Mouse (Mus musculus) hindbrain, embryonic 13.5 days (tissue): ENCODE measurements at regions not wholly inside any gene's neighbourhood (a gene's known extent, or its start where the extent isn't known, plus 50 kb on each side); places are given as distances from the start of the nearest gene placed in this dataset.

ENCODE experiments used
- ATAC-seq: fragments of 200-750 bp; cut with Nextera tagmentation; 2 replicates; pipeline ENCODE4 v1.8.0; 2017; ENCODE audit warnings: moderate TSS enrichment; ENCODE audit not compliant: low FRiP score
- H3K27ac ChIP-seq: fragments of 300-500 bp; sonication (generic); 2 replicates; pipeline ENCODE4 v1.5.1; 2015; ENCODE audit warnings: inconsistent platforms, mild to moderate bottlenecking, moderate library complexity
- H3K27me3 ChIP-seq: fragments of 300-500 bp; sonication (generic); 2 replicates; pipeline ENCODE4 v1.6.1; 2015; ENCODE audit warnings: mild to moderate bottlenecking, inconsistent platforms
- H3K36me3 ChIP-seq: fragments of 300-500 bp; sonication (generic); 2 replicates; pipeline ENCODE4 v1.6.1; 2015; ENCODE audit warnings: mild to moderate bottlenecking, inconsistent platforms
- H3K4me1 ChIP-seq: fragments of 300-500 bp; sonication (generic); replicated peaks from 2 replicates; pipeline ENCODE4 v1.6.1; 2015; ENCODE audit warnings: inconsistent platforms
- H3K4me2 ChIP-seq: fragments of 300-500 bp; sonication (generic); 2 replicates; pipeline ENCODE4 v1.6.1; 2015; ENCODE audit warnings: inconsistent platforms, mild to moderate bottlenecking, moderate library complexity
- H3K4me3 ChIP-seq: fragments of 300-500 bp; sonication (generic); 2 replicates; pipeline ENCODE4 v1.5.1; 2015; ENCODE audit warnings: mild to moderate bottlenecking, inconsistent platforms
- H3K9ac ChIP-seq: fragments of 300-500 bp; sonication (generic); 2 replicates; pipeline ENCODE4 v1.6.1; 2015; ENCODE audit warnings: mild to moderate bottlenecking, inconsistent platforms
- H3K9me3 ChIP-seq: fragments of 300-500 bp; sonication (generic); 2 replicates; pipeline ENCODE4 v1.6.1; 2016; ENCODE audit warnings: inconsistent platforms
- WGBS: fragments of 180-500 bp; shearing (Covaris S2); methylation state at CpG from one replicate; pipeline ENCODE4 v1.1.7; 2015; 5-methylcytosine and 5-hydroxymethylcytosine counted together

DNA sequence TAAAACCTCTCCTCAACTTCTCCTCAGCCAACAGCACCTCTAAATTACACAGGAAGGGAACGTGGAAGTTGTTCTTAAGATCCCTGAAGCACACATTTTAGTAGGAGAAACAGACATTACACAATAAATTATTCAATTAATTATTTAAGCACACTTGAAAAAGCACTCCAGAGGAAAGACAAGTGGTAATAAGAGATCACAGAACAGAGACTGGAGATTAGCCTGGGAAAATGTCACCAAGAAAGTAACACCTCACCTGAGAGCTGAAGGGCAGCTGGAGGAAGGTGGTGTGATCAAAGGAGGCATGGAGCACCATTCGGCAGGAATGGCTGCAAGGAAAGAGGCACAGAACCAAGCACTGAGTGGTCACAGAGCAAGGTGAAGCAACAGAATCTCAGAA is 1053.8 kb downstream of the Olfm4 start:
- H3K27me3 ChIP-seq, result no peaks in the 10 kb centered on the region
- H3K4me1 ChIP-seq, result no peaks in the 10 kb centered on the region
- no peak overlapping the region for H3K27ac ChIP-seq
- no peak overlapping the region for H3K9ac ChIP-seq
- WGBS, result 76% methylated on average over 2 of the region's 2 CpGs
- no peak overlapping the region for H3K4me3 ChIP-seq
- H3K4me2 ChIP-seq, result no peak overlapping the region
- H3K36me3 ChIP-seq, result no peaks in the 10 kb centered on the region
- no peaks in the 10 kb centered on the region for H3K9me3 ChIP-seq
- ATAC-seq, result no peak

- Histone ChIP-seq H3K27me3 (no peaks in the 10 kb centered on the region), H3K4me2 (no peak overlapping the region), H3K9ac (no peak overlapping the region), H3K9me3 (no peaks in the 10 kb centered on the region), H3K4me1 (no peaks in the 10 kb centered on the region), H3K4me3 (no peak overlapping the region), H3K27ac (no peak overlapping the region), H3K36me3 (no peaks in the 10 kb centered on the region)
- no peak for ATAC-seq
- 92% methylated on average over 3 of the region's 3 CpGs for WGBS
Measured at GRCm38 (mm10) chr14:81038045-81038444, 1054.2 kb downstream of the Olfm4 start.
